Mouse (Mus musculus): ENCODE results near the gene Trex1.

DNA sequence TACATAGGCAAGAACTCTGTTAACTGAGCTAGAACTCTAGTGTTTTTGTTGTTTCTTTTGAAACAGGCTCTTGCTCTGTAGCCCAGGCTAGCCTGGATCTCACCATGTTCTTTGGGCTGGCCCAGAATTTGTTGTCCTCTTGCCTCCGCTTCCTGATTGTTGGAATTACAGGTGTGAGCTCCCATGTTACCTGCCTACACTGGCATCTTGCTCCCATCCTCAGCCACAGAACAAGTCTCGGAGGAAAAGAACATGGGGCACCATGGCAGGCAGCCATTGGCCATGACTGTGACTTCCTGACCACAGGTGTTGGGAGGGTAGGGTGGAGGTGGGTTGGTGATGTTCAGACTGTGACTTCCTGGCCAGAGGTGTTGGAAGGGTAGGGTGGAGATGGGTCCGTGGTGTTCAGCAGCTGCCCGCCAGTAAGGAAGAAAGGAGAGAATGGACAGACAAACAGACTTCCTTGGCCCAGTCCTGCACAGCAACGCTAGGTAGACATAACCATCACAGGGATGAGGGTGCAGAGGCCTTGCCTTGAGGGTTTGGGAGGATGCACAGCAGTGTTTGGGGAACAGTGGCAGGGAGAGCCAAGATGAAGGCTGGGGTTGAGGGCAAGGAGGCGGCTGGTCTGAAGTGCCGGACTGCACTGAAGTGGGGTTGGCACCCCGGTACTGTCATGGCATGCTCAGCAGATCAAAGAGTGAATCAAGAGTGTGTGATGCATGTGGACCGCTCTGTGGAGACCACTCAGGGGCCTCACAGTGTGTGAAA lies 6.9 kb downstream of the Trex1 start:
- TF ChIP-seq GATA1 (IDR thresholded peaks at IDR 0.05; ENCODE audit: borderline replicate concordance, low read length), result no peak
- TF ChIP-seq FLI1 (IDR thresholded peaks at IDR 0.05; ENCODE audit: low read length), result no peak
